Mouse (Mus musculus): ENCODE data around the gene Apobec3. TPM values are rescaled to one million over a fixed set of nuclear protein-coding genes. Genes with fewer than 3 reads are reported as not detected.
A peak's percentile ranks its signal among the peaks of the same experiment; 100 is the strongest.
"Not testable (repeated sequence)": the region's sequence is repeated elsewhere in the genome, so short reads cannot be mapped to it uniquely, and the experiment has no call there.

Apobec3 gene
- polyA plus RNA-seq, 1 experiment from 2014 or later: 38.5 TPM

GRCm38 (mm10) chr15:79896080-79896725 is 4.7 kb downstream of the Apobec3 start:
- H3K27ac ChIP-seq: peak overlapping the region; percentile 48; the same call in 1 of the 2 replicates
- 59% methylated on average over 9 of the region's 9 CpGs for WGBS
- no peak for ATAC-seq (ENCODE audit: borderline replicate concordance, extremely low read depth, low FRiP score, low TSS enrichment)

GRCm38 (mm10) chr15:79898988-79899387 is 7.5 kb downstream of the Apobec3 start:
- Histone ChIP-seq H3K4me2 (no peak overlapping the region), H3K9ac (no peak overlapping the region), H3K9me3 (no peaks in the 10 kb centered on the region), H3K27ac (no peak overlapping the region), H3K36me3 (no peaks in the 10 kb centered on the region; the same call in 1 of the 2 replicates), H3K27me3 (no peaks in the 10 kb centered on the region), H3K4me1 (0 out of 2 replicates have a peak, but pooled peaks cover 10% of the 10 kb centered on the region), H3K4me3 (no peak overlapping the region)
- 71% methylated on average over 5 of the region's 5 CpGs for WGBS
- no peak for ATAC-seq (ENCODE audit: borderline replicate concordance, extremely low read depth, low FRiP score, low TSS enrichment)

More at GRCm38 (mm10) chr15:79896080-79896725, 4.7 kb downstream of the Apobec3 start:
- H3K27me3 ChIP-seq: no peaks in the 10 kb centered on the region
- H3K9ac ChIP-seq: no peak overlapping the region
- H3K9me3 ChIP-seq: no peaks in the 10 kb centered on the region
- no peaks in the 10 kb centered on the region; the same call in 1 of the 2 replicates for H3K36me3 ChIP-seq
- H3K4me1 ChIP-seq: peaks cover 13% of the 10 kb centered on the region; the same call in 1 of the 2 replicates
- H3K4me3 ChIP-seq: no peak overlapping the region
- no peak overlapping the region for H3K4me2 ChIP-seq

- WGBS: 76% methylated on average over 6 of the region's 6 CpGs
- no peaks in the 10 kb centered on the region; the same call in 1 of the 2 replicates for H3K36me3 ChIP-seq
Observed at GRCm38 (mm10) chr15:79899828-79900510, 8.5 kb downstream of the Apobec3 start.

GRCm38 (mm10) chr15:79900751-79901150 is 9.3 kb downstream of the Apobec3 start:
- H3K36me3 ChIP-seq: no peaks in the 10 kb centered on the region; the same call in 1 of the 2 replicates
- H3K9me3 ChIP-seq: no peaks in the 10 kb centered on the region
- no peak overlapping the region for H3K9ac ChIP-seq
- H3K4me2 ChIP-seq: no peak overlapping the region
- H3K27me3 ChIP-seq: no peaks in the 10 kb centered on the region
- 56% methylated on average over 7 of the region's 7 CpGs for WGBS
- no peak overlapping the region for H3K27ac ChIP-seq
- ATAC-seq (ENCODE audit: borderline replicate concordance, extremely low read depth, low FRiP score, low TSS enrichment): no peak
- no peak overlapping the region for H3K4me3 ChIP-seq
- H3K4me1 ChIP-seq: 0 out of 2 replicates have a peak, but pooled peaks cover 2% of the 10 kb centered on the region

More at GRCm38 (mm10) chr15:79899828-79900510, 8.5 kb downstream of the Apobec3 start:
- no peak overlapping the region for H3K27ac ChIP-seq
- H3K4me1 ChIP-seq: 0 out of 2 replicates have a peak, but pooled peaks cover 7% of the 10 kb centered on the region
- no peak overlapping the region for H3K9ac ChIP-seq
- no peak overlapping the region for H3K4me2 ChIP-seq
- H3K4me3 ChIP-seq: no peak overlapping the region
- no peak for ATAC-seq (ENCODE audit: borderline replicate concordance, extremely low read depth, low FRiP score, low TSS enrichment)
- no peaks in the 10 kb centered on the region for H3K9me3 ChIP-seq
- H3K27me3 ChIP-seq: no peaks in the 10 kb centered on the region

GRCm38 (mm10) chr15:79901399-79901798 is 9.9 kb downstream of the Apobec3 start:
- Histone ChIP-seq H3K4me2 (no peak overlapping the region), H3K9ac (no peak overlapping the region), H3K27me3 (no peaks in the 10 kb centered on the region), H3K36me3 (no peaks in the 10 kb centered on the region; the same call in 1 of the 2 replicates), H3K4me1 (0 out of 2 replicates have a peak, but pooled peaks cover 2% of the 10 kb centered on the region), H3K4me3 (no peak overlapping the region), H3K9me3 (no peaks in the 10 kb centered on the region), H3K27ac (no peak overlapping the region)
- ATAC-seq (ENCODE audit: borderline replicate concordance, extremely low read depth, low FRiP score, low TSS enrichment): no peak
- WGBS: 76% methylated on average over 2 of the region's 2 CpGs

GRCm38 (mm10) chr15:79903081-79903480 is 11.6 kb downstream of the Apobec3 start:
- not testable (repeated sequence) for H3K27ac ChIP-seq; H3K27me3 ChIP-seq; H3K4me3 ChIP-seq; H3K4me2 ChIP-seq; ATAC-seq (ENCODE audit: borderline replicate concordance, extremely low read depth, low FRiP score, low TSS enrichment); H3K36me3 ChIP-seq; H3K4me1 ChIP-seq; H3K9ac ChIP-seq; H3K9me3 ChIP-seq
- WGBS: 95% methylated on average over 8 of the region's 8 CpGs

GRCm38 (mm10) chr15:79903963-79904362 is 12.5 kb downstream of the Apobec3 start:
- H3K4me2 ChIP-seq: no peak overlapping the region
- no peak for ATAC-seq (ENCODE audit: borderline replicate concordance, extremely low read depth, low FRiP score, low TSS enrichment)
- no peaks in the 10 kb centered on the region for H3K9me3 ChIP-seq
- no peak overlapping the region for H3K9ac ChIP-seq
- H3K27me3 ChIP-seq: no peaks in the 10 kb centered on the region
- H3K4me1 ChIP-seq: 0 out of 2 replicates have a peak, but pooled peaks cover 5% of the 10 kb centered on the region
- H3K27ac ChIP-seq: no peak overlapping the region
- no peak overlapping the region for H3K4me3 ChIP-seq
- H3K36me3 ChIP-seq: no peaks in the 10 kb centered on the region; the same call in 1 of the 2 replicates

- not testable (repeated sequence) for H3K9me3 ChIP-seq; H3K4me1 ChIP-seq; H3K27ac ChIP-seq; ATAC-seq (ENCODE audit: borderline replicate concordance, extremely low read depth, low FRiP score, low TSS enrichment); H3K36me3 ChIP-seq; H3K9ac ChIP-seq; H3K27me3 ChIP-seq; H3K4me3 ChIP-seq; H3K4me2 ChIP-seq
- WGBS: 78% methylated on average over 11 of the region's 11 CpGs
Observed at GRCm38 (mm10) chr15:79904678-79905077, 13.2 kb downstream of the Apobec3 start.

- Histone ChIP-seq H3K9me3 (no peaks in the 10 kb centered on the region), H3K36me3 (no peaks in the 10 kb centered on the region; the same call in 1 of the 2 replicates), H3K27ac (no peak overlapping the region), H3K4me3 (no peak overlapping the region), H3K4me1 (0 out of 2 replicates have a peak, but pooled peaks cover 5% of the 10 kb centered on the region), H3K4me2 (no peak overlapping the region), H3K9ac (no peak overlapping the region), H3K27me3 (no peaks in the 10 kb centered on the region)
- 63% methylated on average over 12 of the region's 12 CpGs for WGBS
- ATAC-seq (ENCODE audit: borderline replicate concordance, extremely low read depth, low FRiP score, low TSS enrichment): no peak
Observed at GRCm38 (mm10) chr15:79905211-79905610, 13.8 kb downstream of the Apobec3 start.

- Histone ChIP-seq H3K27ac (no peak overlapping the region), H3K9me3 (no peaks in the 10 kb centered on the region), H3K4me1 (0 out of 2 replicates have a peak, but pooled peaks cover 3% of the 10 kb centered on the region), H3K9ac (no peak overlapping the region), H3K4me2 (no peak overlapping the region), H3K4me3 (no peak overlapping the region), H3K27me3 (no peaks in the 10 kb centered on the region), H3K36me3 (no peaks in the 10 kb centered on the region; the same call in 1 of the 2 replicates)
- no peak for ATAC-seq (ENCODE audit: borderline replicate concordance, extremely low read depth, low FRiP score, low TSS enrichment)
- WGBS: 39% methylated on average over 14 of the region's 14 CpGs
Observed at GRCm38 (mm10) chr15:79906855-79907254, 15.4 kb downstream of the Apobec3 start.

- not testable (repeated sequence) for H3K4me1 ChIP-seq; H3K27ac ChIP-seq; H3K4me2 ChIP-seq; ATAC-seq (ENCODE audit: borderline replicate concordance, extremely low read depth, low FRiP score, low TSS enrichment); H3K4me3 ChIP-seq; H3K36me3 ChIP-seq; H3K27me3 ChIP-seq; H3K9me3 ChIP-seq; H3K9ac ChIP-seq
- WGBS: 80% methylated on average over 3 of the region's 3 CpGs
Observed at GRCm38 (mm10) chr15:79909006-79909405, 17.5 kb downstream of the Apobec3 start.

- H3K4me2 ChIP-seq: not testable (repeated sequence)
- WGBS: 64% methylated on average over 1 of the region's 1 CpGs
Observed at GRCm38 (mm10) chr15:79910812-79911211, 19.4 kb downstream of the Apobec3 start.

More at GRCm38 (mm10) chr15:79910812-79911211, 19.4 kb downstream of the Apobec3 start:
- H3K4me3 ChIP-seq; H3K9ac ChIP-seq; H3K9me3 ChIP-seq; H3K27ac ChIP-seq; H3K4me1 ChIP-seq; ATAC-seq (ENCODE audit: borderline replicate concordance, extremely low read depth, low FRiP score, low TSS enrichment); H3K27me3 ChIP-seq; H3K36me3 ChIP-seq: not testable (repeated sequence)

Measured in lung, embryonic 15.5 days (tissue).